Mouse (Mus musculus): Measurements from ENCODE around the gene Lyl1.

Lyl1 gene

GRCm38 (mm10) chr8:84668731-84669485 lies 32.3 kb upstream of the Lyl1 start:
- peak; percentile 44 to 56 for DNase-seq

- DNase-seq: peak; percentile 20 to 69
Observed at GRCm38 (mm10) chr8:84670295-84671006, 30.8 kb upstream of the Lyl1 start.

GRCm38 (mm10) chr8:84677305-84677704 lies 24.0 kb upstream of the Lyl1 start:
- DNase-seq: no peak

GRCm38 (mm10) chr8:84681476-84681875 lies 19.8 kb upstream of the Lyl1 start:
- no peak for DNase-seq

- no peak for DNase-seq
Observed at GRCm38 (mm10) chr8:84682257-84682656, 19.0 kb upstream of the Lyl1 start.

- DNase-seq: no peak
Observed at GRCm38 (mm10) chr8:84684537-84684936, 16.7 kb upstream of the Lyl1 start.

GRCm38 (mm10) chr8:84686191-84687002 lies 14.9 kb upstream of the Lyl1 start, which contains the start of gene Trmt1:
Gene Trmt1 (plus strand): TSS chr8:84686307.
- DNase-seq: peak; percentile 68 to 69

GRCm38 (mm10) chr8:84687003-84687704 lies 14.1 kb upstream of the Lyl1 start:
- DNase-seq: peak; percentile 25 to 67

- DNase-seq: peak; percentile 91 to 96
Observed at GRCm38 (mm10) chr8:84687705-84688100, 13.6 kb upstream of the Lyl1 start, which contains the start of gene Nacc1. Gene Nacc1 (minus strand): TSS chr8:84687862.

- DNase-seq: peak; percentile 93 to 94
Observed at GRCm38 (mm10) chr8:84689091-84689915, 12.0 kb upstream of the Lyl1 start.

GRCm38 (mm10) chr8:84693332-84693731 lies 7.9 kb upstream of the Lyl1 start:
- no peak for DNase-seq

- no peak for DNase-seq
Observed at GRCm38 (mm10) chr8:84695140-84695539, 6.1 kb upstream of the Lyl1 start.

GRCm38 (mm10) chr8:84697166-84698130 lies 3.8 kb upstream of the Lyl1 start:
- DNase-seq: peak in 1 of 2 experiments; percentile 57

GRCm38 (mm10) chr8:84698288-84698687 lies 3.0 kb upstream of the Lyl1 start:
- DNase-seq: no peak

GRCm38 (mm10) chr8:84698929-84699401 lies 2.3 kb upstream of the Lyl1 start:
- DNase-seq: peak; percentile 77 to 89

- DNase-seq: peak; percentile 73 to 90
Observed at GRCm38 (mm10) chr8:84699861-84700322, 1.4 kb upstream of the Lyl1 start.

- no peak for DNase-seq
Observed at GRCm38 (mm10) chr8:84700526-84700925, 731 bp upstream of the Lyl1 start.

- no peak for DNase-seq
Observed at GRCm38 (mm10) chr8:84702561-84702960, 1.3 kb downstream of the Lyl1 start.

- DNase-seq: no peak
Observed at GRCm38 (mm10) chr8:84702963-84703465, 1.8 kb downstream of the Lyl1 start.

Measured in kidney, postnatal 25 days (tissue).